Mouse (Mus musculus) stomach, embryonic 16.5 days (tissue): Measurements from ENCODE around the gene Slc4a1. TPM values are rescaled to one million over a fixed set of nuclear protein-coding genes. Genes with fewer than 3 reads are reported as not detected.
A peak's percentile ranks its signal among the peaks of the same experiment; 100 is the strongest.

Experiments used
- ATAC-seq: fragments of 200-750 bp; cut with Nextera tagmentation; 2 replicates; pipeline ENCODE4 v1.8.0; 2017; ENCODE audit warnings: moderate number of reproducible peaks, moderate TSS enrichment; ENCODE audit not compliant: insufficient read depth, low FRiP score
- H3K27ac ChIP-seq: fragments of 300-500 bp; sonication (generic); 2 replicates; pipeline ENCODE4 v1.5.1; 2014; ENCODE audit warnings: low read length
- H3K27me3 ChIP-seq: fragments of 300-500 bp; sonication (generic); 2 replicates; pipeline ENCODE4 v1.6.1; 2014; ENCODE audit warnings: low read length, control low read depth, mixed read lengths; ENCODE audit not compliant: control insufficient read depth, insufficient read depth
- H3K36me3 ChIP-seq: fragments of 300-500 bp; sonication (generic); 2 replicates; pipeline ENCODE4 v1.6.1; 2014; ENCODE audit warnings: low read length; ENCODE audit not compliant: control insufficient read depth, insufficient read depth
- H3K4me1 ChIP-seq: fragments of 300-500 bp; sonication (generic); 2 replicates; pipeline ENCODE4 v1.6.1; 2014; ENCODE audit warnings: low read length, control low read depth, mixed read lengths; ENCODE audit not compliant: control insufficient read depth, insufficient read depth
- H3K4me2 ChIP-seq: fragments of 300-500 bp; sonication (generic); 2 replicates; pipeline ENCODE4 v1.6.1; 2014; ENCODE audit warnings: low read depth, low read length, mixed read lengths
- H3K4me3 ChIP-seq: fragments of 300-500 bp; sonication (generic); replicated peaks from 2 replicates; pipeline ENCODE4 v1.5.1; 2014; ENCODE audit warnings: mild to moderate bottlenecking, low read length
- H3K9ac ChIP-seq: fragments of 300-500 bp; sonication (generic); 2 replicates; pipeline ENCODE4 v1.6.1; 2014; ENCODE audit warnings: low read length
- H3K9me3 ChIP-seq: fragments of 300-500 bp; sonication (generic); replicated peaks from 2 replicates; pipeline ENCODE4 v1.6.1; 2016; ENCODE audit warnings: low read length, control low read depth; ENCODE audit not compliant: control insufficient read depth
- WGBS: fragments of 180-500 bp; shearing (Covaris S2); extraction: QIAGEN DNeasy Blood & Tissue Kit; methylation state at CpG from one replicate; pipeline ENCODE4 v1.1.7; 2014; 5-methylcytosine and 5-hydroxymethylcytosine counted together
- polyA plus RNA-seq: library from polyadenylated mRNA; unstranded; fragments of >200 nt; fragmentation: Nextera tagmentation; extraction: Ambion mirVana; gene quantifications from 2 replicates; pipeline ENCODE4 v1.2.1, GENCODE M21; 2015

Slc4a1 gene
- polyA plus RNA-seq, 1 experiment from 2014 or later = 47.2 TPM

DNA sequence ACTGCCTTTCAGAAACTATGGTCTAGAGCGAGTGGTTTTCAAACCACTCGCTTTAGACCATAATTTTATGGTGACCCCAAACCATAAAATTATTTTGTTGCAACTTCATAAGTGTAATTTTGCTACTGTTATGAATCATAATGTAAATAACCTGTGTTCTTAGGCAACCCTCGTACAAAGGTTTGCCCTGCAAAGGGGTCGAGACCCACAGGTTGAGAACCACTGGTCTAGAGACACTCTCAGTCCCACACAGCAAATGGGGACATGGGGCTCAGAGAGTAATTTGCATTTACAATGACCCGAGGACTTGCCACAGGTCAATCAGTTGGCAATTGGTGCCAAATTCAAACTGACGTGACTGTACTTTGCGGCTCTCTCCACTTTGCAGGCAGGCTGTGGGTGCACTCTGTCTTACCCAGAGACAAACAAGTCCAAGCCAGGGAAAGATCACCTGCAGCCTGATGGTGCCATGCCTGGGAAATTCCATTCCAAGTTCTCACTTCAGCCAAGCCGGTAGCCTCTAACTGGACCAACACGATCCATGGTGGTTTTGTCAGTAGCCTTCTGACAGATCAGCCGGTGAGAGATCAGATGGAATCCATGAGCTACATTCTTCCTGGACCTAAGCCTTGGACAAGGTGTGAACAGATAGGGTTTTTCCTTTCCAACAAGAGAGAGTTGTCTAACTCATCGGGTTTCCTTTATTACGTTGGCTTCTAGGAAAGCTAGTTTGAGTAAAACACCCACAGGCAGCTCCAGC is 6.1 kb upstream of the Slc4a1 start:
- H3K4me2 ChIP-seq = no peak overlapping the region
- H3K27ac ChIP-seq = no peak overlapping the region
- no peak overlapping the region for H3K4me3 ChIP-seq
- WGBS = 86% methylated on average over 12 of the region's 12 CpGs
- H3K36me3 ChIP-seq = no peaks in the 10 kb centered on the region
- no peak for ATAC-seq
- H3K4me1 ChIP-seq = peaks cover 20% of the 10 kb centered on the region
- no peaks in the 10 kb centered on the region for H3K9me3 ChIP-seq
- H3K27me3 ChIP-seq = no peaks in the 10 kb centered on the region
- no peak overlapping the region for H3K9ac ChIP-seq

DNA sequence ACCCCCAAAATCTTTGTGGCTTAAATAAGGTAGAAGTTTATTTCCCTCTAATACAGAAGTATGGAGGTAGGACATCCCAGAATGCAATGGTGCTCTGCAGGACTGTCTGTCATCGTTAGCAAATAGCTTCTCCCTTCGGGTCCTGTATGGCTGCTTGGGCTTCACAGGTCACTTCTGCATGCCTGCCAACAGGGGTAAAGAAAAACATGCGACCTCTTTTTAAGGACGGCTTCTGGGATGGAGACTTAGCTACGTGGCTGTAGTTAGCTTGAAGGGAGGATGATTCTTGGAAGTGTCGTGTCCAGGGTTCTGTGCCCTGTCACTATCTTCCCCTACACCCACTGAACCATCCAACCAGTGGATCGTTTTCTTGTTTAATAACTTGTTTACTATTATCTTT is 4.3 kb upstream of the Slc4a1 start:
- Histone ChIP-seq H3K9ac (no peak overlapping the region), H3K4me1 (peaks cover 6% of the 10 kb centered on the region), H3K27ac (no peak overlapping the region), H3K4me2 (no peak overlapping the region), H3K4me3 (no peak overlapping the region), H3K9me3 (no peaks in the 10 kb centered on the region), H3K36me3 (no peaks in the 10 kb centered on the region), H3K27me3 (no peaks in the 10 kb centered on the region)
- no peak for ATAC-seq
- WGBS = 40% methylated on average over 7 of the region's 7 CpGs

DNA sequence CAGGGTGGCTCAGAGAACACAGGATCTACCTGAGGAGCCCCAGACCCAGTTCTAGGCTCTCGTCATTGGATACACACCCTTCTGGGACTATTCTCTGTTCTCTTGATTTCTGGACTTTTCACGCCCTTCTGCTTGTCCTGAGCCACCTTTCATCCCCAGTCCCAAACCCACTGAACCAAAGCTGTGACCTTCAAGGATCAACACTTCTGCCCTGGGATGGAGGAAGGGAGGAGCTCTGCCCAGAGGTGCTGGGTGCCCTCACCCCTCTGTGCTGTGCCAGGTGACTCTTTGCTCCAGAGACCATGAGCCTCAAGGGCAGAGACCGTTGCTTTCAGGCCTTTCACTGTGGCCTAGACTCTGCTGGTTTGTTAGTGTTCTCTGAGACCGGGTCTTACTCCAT is 3.3 kb upstream of the Slc4a1 start:
- Histone ChIP-seq H3K36me3 (no peaks in the 10 kb centered on the region), H3K27ac (no peak overlapping the region), H3K4me1 (no peaks in the 10 kb centered on the region; the same call in 1 of the 2 replicates), H3K4me3 (no peak overlapping the region), H3K9ac (no peak overlapping the region), H3K4me2 (no peak overlapping the region), H3K27me3 (no peaks in the 10 kb centered on the region), H3K9me3 (no peaks in the 10 kb centered on the region)
- 69% methylated on average over 4 of the region's 4 CpGs for WGBS
- no peak for ATAC-seq

GRCm38 (mm10) chr11:102368347-102368746 is 2.3 kb upstream of the Slc4a1 start:
- Histone ChIP-seq H3K4me3 (no peak overlapping the region), H3K27ac (no peak overlapping the region), H3K36me3 (no peaks in the 10 kb centered on the region), H3K4me2 (no peak overlapping the region), H3K4me1 (no peaks in the 10 kb centered on the region), H3K9ac (no peak overlapping the region), H3K9me3 (no peaks in the 10 kb centered on the region), H3K27me3 (no peaks in the 10 kb centered on the region)
- no peak for ATAC-seq
- 81% methylated on average over 5 of the region's 5 CpGs for WGBS

GRCm38 (mm10) chr11:102367504-102368280 is 1.7 kb upstream of the Slc4a1 start:
- H3K9me3 ChIP-seq = no peaks in the 10 kb centered on the region
- H3K27me3 ChIP-seq = no peaks in the 10 kb centered on the region
- no peak overlapping the region for H3K4me2 ChIP-seq
- no peak overlapping the region for H3K9ac ChIP-seq
- no peak for ATAC-seq
- no peak overlapping the region for H3K27ac ChIP-seq
- no peaks in the 10 kb centered on the region for H3K36me3 ChIP-seq
- H3K4me3 ChIP-seq = no peak overlapping the region
- no peaks in the 10 kb centered on the region for H3K4me1 ChIP-seq
- WGBS = 72% methylated on average over 9 of the region's 9 CpGs

DNA sequence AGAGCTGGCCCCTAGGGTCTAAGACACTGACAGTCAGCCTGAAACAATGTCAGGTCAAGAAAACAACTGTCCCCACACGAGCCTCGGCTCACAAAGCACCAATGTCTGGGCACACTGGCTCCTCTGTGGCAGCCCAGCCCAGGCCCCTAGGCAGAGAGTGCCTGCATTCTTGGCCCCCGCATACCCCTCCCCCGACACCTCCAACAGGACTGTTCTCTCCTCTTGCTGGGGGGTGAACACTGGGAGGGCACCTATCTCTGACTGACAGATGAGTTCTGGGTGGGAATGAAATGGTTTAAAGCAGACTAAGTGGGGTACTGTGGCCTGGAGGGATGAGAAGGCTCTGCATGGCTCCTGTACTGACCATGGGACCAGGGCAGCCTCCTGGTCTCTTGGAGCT is 304 bp downstream of the Slc4a1 start:
- no peaks in the 10 kb centered on the region for H3K4me1 ChIP-seq
- H3K9me3 ChIP-seq = no peaks in the 10 kb centered on the region
- H3K9ac ChIP-seq = no peak overlapping the region
- no peaks in the 10 kb centered on the region for H3K27me3 ChIP-seq
- H3K36me3 ChIP-seq = no peaks in the 10 kb centered on the region
- H3K27ac ChIP-seq = no peak overlapping the region
- ATAC-seq = no peak
- H3K4me3 ChIP-seq = no peak overlapping the region
- H3K4me2 ChIP-seq = no peak overlapping the region
- 58% methylated on average over 4 of the region's 4 CpGs for WGBS

DNA sequence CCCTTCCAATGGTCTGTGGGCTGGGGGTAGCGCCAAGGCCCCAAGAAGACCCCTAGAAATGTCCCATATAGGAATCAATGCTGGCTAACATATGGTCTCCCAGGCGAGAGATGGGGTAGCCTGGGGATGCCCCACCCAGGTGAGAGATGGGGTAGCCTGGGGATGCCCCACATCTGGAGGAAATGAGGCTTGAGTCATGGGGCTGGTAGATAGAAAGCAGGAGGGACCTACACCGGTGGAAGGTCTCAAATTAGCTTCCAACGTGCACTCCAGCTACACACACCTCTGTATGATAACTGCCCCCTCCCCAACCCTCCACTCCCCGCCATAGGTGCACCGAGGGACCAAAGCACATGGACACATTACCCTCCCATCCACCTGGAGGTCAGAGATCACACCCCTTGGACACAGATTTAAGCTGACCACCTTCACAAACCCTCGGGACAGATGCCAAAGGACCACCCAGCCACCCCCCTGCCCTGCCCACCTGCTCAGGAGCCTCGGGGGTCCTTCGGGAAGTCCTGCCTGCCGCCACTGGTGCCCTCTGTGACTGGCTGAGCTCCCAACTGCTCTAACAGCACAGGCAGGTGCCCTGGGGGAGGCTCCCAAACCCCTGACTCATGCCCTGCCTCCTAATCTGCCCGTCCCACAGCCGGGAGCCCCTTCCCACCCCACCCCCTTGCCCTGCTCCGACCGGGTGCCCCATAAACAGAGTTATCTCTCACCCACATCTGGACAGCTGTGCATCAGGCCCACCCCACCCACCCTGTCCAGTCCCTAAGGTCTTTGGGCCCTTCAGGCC is 1.2 kb downstream of the Slc4a1 start:
- H3K27ac ChIP-seq = no peak overlapping the region
- peak; percentile 67 for ATAC-seq
- no peaks in the 10 kb centered on the region for H3K4me1 ChIP-seq
- no peaks in the 10 kb centered on the region for H3K27me3 ChIP-seq
- no peaks in the 10 kb centered on the region for H3K36me3 ChIP-seq
- H3K9me3 ChIP-seq = no peaks in the 10 kb centered on the region
- no peak overlapping the region for H3K9ac ChIP-seq
- H3K4me3 ChIP-seq = no peak overlapping the region
- 67% methylated on average over 14 of the region's 14 CpGs for WGBS
- H3K4me2 ChIP-seq = no peak overlapping the region

DNA sequence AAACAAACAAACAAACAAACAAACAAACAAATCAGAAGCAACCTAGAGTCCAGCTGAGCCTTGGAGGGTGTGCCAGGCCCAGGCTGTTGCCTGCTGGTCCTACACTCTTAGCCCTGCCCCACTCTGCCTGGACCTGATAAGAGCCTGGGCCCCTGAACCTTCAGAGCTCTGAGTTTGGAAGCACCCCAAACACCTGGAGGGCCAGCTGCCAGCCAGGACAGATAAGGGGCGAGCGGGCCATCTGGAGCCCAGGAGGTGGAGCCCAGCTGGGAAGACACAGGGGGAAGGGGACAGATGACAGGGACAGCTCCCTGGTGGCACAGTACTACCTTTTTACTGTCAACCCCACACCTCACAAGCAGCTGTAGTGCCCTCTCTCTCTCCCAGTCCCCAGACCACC is 2.4 kb downstream of the Slc4a1 start:
- H3K4me3 ChIP-seq = no peak overlapping the region
- no peak overlapping the region for H3K9ac ChIP-seq
- H3K4me2 ChIP-seq = no peak overlapping the region
- no peaks in the 10 kb centered on the region for H3K27me3 ChIP-seq
- H3K9me3 ChIP-seq = no peaks in the 10 kb centered on the region
- no peak for ATAC-seq
- no peaks in the 10 kb centered on the region for H3K36me3 ChIP-seq
- 30% methylated on average over 2 of the region's 2 CpGs for WGBS
- no peak overlapping the region for H3K27ac ChIP-seq
- no peaks in the 10 kb centered on the region for H3K4me1 ChIP-seq
